In the genomic region with DNA sequence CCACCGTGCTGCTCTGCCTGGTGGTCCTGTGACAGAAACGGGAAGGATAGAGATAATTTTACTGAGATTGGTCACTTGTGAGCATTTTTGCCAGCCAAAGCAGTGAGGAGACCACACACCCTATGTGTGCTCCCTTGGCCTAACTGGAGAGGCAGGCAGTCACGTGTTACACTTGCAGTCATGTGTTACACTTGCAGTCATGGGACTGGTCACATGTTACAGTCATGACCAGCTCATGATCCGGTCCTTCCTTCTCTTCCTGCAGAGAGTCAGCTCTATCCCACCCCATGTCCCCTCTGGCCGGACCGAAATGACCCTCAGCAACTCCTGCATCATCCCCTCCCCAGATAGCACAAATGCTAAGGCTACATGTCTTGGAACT, we compare ENCODE assay signal across 13 mouse cellular contexts. TPM values are rescaled to one million over a fixed set of nuclear protein-coding genes. Genes with fewer than 3 reads are reported as not detected.
A peak's percentile ranks its signal among the peaks of the same experiment; 100 is the strongest.
DNase-seq lines count a peak whose midpoint lies in the region; ATAC-seq and TF ChIP-seq lines count a peak whose summit lies in the region.
"Had no signal": no experiment of that assay in that cellular context is flagged by ENCODE, and none has a peak within 500 bp of the region (broad histone marks: within the 10 kb centered on the region; RNA-seq: fewer than 3 reads in every experiment).

No protein-coding gene starts in this region.

- H3K9ac ChIP-seq in MEL (ENCODE audit: control insufficient read depth, low read depth, low read length, poor library complexity, severe bottlenecking), result no peak overlapping the region; the same call in 1 of the 2 replicates
- H3K9ac ChIP-seq in liver, embryonic 16.5 days (ENCODE audit: low read depth, low read length), result no peak overlapping the region
- H3K9ac ChIP-seq: heart, embryonic 12.5 days had no signal

- H3K4me1 ChIP-seq in cerebellum, adult 2 months (ENCODE audit: control insufficient read depth, insufficient read depth, low read length), result peaks cover 39% of the 10 kb centered on the region
- peaks cover 4 to 14% of the 10 kb centered on the region in 2 experiments for H3K4me1 ChIP-seq in MEL (ENCODE audit: control insufficient read depth in 1 of 2, insufficient read depth in 2 of 2, low read length in 2 of 2)
- H3K4me1 ChIP-seq in liver, embryonic 16.5 days (ENCODE audit: control insufficient read depth, low read depth, low read length), result peaks cover 17% of the 10 kb centered on the region

- 53% methylated on average over 6 of the region's 6 CpGs for WGBS in cerebellum, adult 2 months
- WGBS in liver, embryonic 16.5 days (ENCODE audit: insufficient replicate concordance), result 65% methylated on average over 6 of the region's 6 CpGs

- TF ChIP-seq CTCF in cerebellum, adult 2 months (IDR thresholded peaks at IDR 0.05; ENCODE audit: borderline replicate concordance, insufficient read depth, low read depth, low read length), result no peak
- TF ChIP-seq CTCF in MEL (IDR thresholded peaks at IDR 0.05 in 2 of 3, conservative IDR thresholded peaks at IDR 0.05 in 1 of 3; ENCODE audit: control insufficient read depth in 1 of 3, insufficient read depth in 1 of 3, low read depth in 2 of 3, low read length in 3 of 3, poor library complexity in 1 of 3, severe bottlenecking in 1 of 3), result no peak

- H3K9me3 ChIP-seq in MEL (replicated peaks; ENCODE audit: insufficient read depth, low read length), result no peaks in the 10 kb centered on the region
- H3K9me3 ChIP-seq in liver, embryonic 16.5 days (replicated peaks; ENCODE audit: control insufficient read depth, low read length), result no peaks in the 10 kb centered on the region
- H3K9me3 ChIP-seq: heart, embryonic 12.5 days had no signal

- no peak for DNase-seq in cerebellum, adult 2 months
- no peak for DNase-seq in cerebellum, adult 11 months
- peak; percentile 60 for DNase-seq in layer of hippocampus, adult 9-11 months
- DNase-seq in layer of hippocampus, postnatal 25 days (ENCODE audit: extremely low spot score in 1 of 2, low spot score in 1 of 2), result no peak
- DNase-seq in MEL (ENCODE audit: low read depth, low spot score), result no peak
- DNase-seq in frontal cortex, postnatal 25 days (ENCODE audit: low spot score in 2 of 2), result no peak
- DNase-seq in gastrocnemius, adult 18-20 months (ENCODE audit: low spot score), result no peak
- DNase-seq: thymus, postnatal 14 days had no signal

- H3K4me2 ChIP-seq in liver, embryonic 16.5 days (ENCODE audit: low read depth, low read length), result no peak overlapping the region
- H3K4me2 ChIP-seq: heart, embryonic 12.5 days had no signal

- peaks cover 0 to 6% of the 10 kb centered on the region in 2 experiments; a peak in 2 of 4 replicates for H3K36me3 ChIP-seq in MEL (ENCODE audit: control insufficient read depth in 1 of 2, insufficient read depth in 2 of 2, low read length in 2 of 2)
- H3K36me3 ChIP-seq in liver, embryonic 16.5 days (ENCODE audit: control insufficient read depth, insufficient read depth), result no peaks in the 10 kb centered on the region
- H3K36me3 ChIP-seq: heart, embryonic 12.5 days had no signal

- TF ChIP-seq RAD21 in MEL (IDR thresholded peaks at IDR 0.05; ENCODE audit: low read depth, low read length), result no peak

- no peak for TF ChIP-seq POLR2A in cerebellum, adult 2 months (IDR thresholded peaks at IDR 0.05; ENCODE audit: borderline replicate concordance, insufficient read depth, low read length)
- no peak for TF ChIP-seq POLR2A in MEL (IDR thresholded peaks at IDR 0.05; ENCODE audit: control insufficient read depth in 1 of 2, insufficient read depth in 1 of 2, low read depth in 1 of 2, low read length in 2 of 2, poor library complexity in 1 of 2)

- no peak for TF ChIP-seq EP300 in MEL (IDR thresholded peaks at IDR 0.05; ENCODE audit: low read depth in 1 of 2, low read length in 2 of 2)

- H3K79me2 ChIP-seq in MEL (ENCODE audit: control insufficient read depth, insufficient read depth, low read length, poor library complexity), result no peaks in the 10 kb centered on the region

- 0 out of 2 replicates have a peak overlapping the region, but pooled peaks have one; percentile 0 for H3K27ac ChIP-seq in cerebellum, adult 2 months (ENCODE audit: insufficient read depth, low read length)
- H3K27ac ChIP-seq in MEL (ENCODE audit: control insufficient read depth, low read depth, low read length), result no peak overlapping the region
- H3K27ac ChIP-seq in liver, embryonic 16.5 days (ENCODE audit: low read length), result peak overlapping the region; percentile 18; the same call in 1 of the 2 replicates

- no peak overlapping the region for H3K4me3 ChIP-seq in cerebellum, adult 2 months (replicated peaks; ENCODE audit: insufficient read depth, low read depth, low read length)
- H3K4me3 ChIP-seq in MEL (ENCODE audit: control insufficient read depth in 1 of 2, insufficient read depth in 1 of 2, low read depth in 2 of 2, low read length in 2 of 2), result no peak overlapping the region
- no peak overlapping the region for H3K4me3 ChIP-seq in liver, embryonic 16.5 days (ENCODE audit: low read depth, low read length)
- H3K4me3 ChIP-seq: erythroblast, embryonic 14.5 days; heart, embryonic 12.5 days had no signal

- ATAC-seq in liver, embryonic 16.5 days (ENCODE audit: low read depth), result no peak
- ATAC-seq: hindbrain, embryonic 16.5 days had no signal

- H3K27me3 ChIP-seq in cerebellum, adult 2 months (ENCODE audit: control insufficient read depth, insufficient read depth, low read length), result no peaks in the 10 kb centered on the region
- H3K27me3 ChIP-seq in MEL (ENCODE audit: control insufficient read depth in 1 of 2, insufficient read depth in 2 of 2, low read length in 2 of 2), result peaks cover 0 to 3% of the 10 kb centered on the region in 2 experiments; a peak in 2 of 4 replicates
- H3K27me3 ChIP-seq in liver, embryonic 16.5 days (ENCODE audit: control insufficient read depth, insufficient read depth, low read depth, low read length), result no peaks in the 10 kb centered on the region
- H3K27me3 ChIP-seq: heart, embryonic 12.5 days had no signal

TF ChIP-seq in MEL, 35 proteins besides CTCF, POLR2A, EP300 and RAD21:
- peak; percentile 91 for TF ChIP-seq USF1 (IDR thresholded peaks at IDR 0.05; ENCODE audit: low read depth, low read length)
- TF ChIP-seq BHLHE40 (IDR thresholded peaks at IDR 0.05; ENCODE audit: borderline replicate concordance, low read depth, low read length), result peak; percentile 34; the same call in 1 of the 2 replicates
- peak; percentile 89 for TF ChIP-seq MAX (IDR thresholded peaks at IDR 0.05; ENCODE audit: low read length)
- TF ChIP-seq HCFC1 (IDR thresholded peaks at IDR 0.05; ENCODE audit: low read depth, low read length), result 0 out of 2 replicates have a peak, but pooled peaks have one; percentile 37
- no peak for TF ChIP-seq TBP (IDR thresholded peaks at IDR 0.05; ENCODE audit: low read depth, low read length)
- peak in 1 of 2 experiments; percentile 91; a peak in 2 of 4 replicates for TF ChIP-seq USF2 (IDR thresholded peaks at IDR 0.05; ENCODE audit: borderline replicate concordance in 1 of 2, insufficient read depth in 1 of 2, low read depth in 1 of 2, low read length in 2 of 2)
- no peak for TF ChIP-seq E2F4 (IDR thresholded peaks at IDR 0.05; ENCODE audit: borderline replicate concordance, low read depth, low read length)
- no peak for TF ChIP-seq UBTF (IDR thresholded peaks at IDR 0.05; ENCODE audit: borderline replicate concordance, insufficient read depth, low read depth, low read length)

RNA-seq across cellular contexts. Expression of gene Tha1, which starts 7.7 kb away (rescaled TPM):
- polyA plus RNA-seq in cerebellum, adult 2 months (2012; rRNA removed), result 11.5 and 12.4 TPM in 2 replicates
- 1 to 10 TPM; 4.2 TPM for total RNA-seq in layer of hippocampus, postnatal 25 days (2021)
- total RNA-seq in MEL (2012; rRNA removed), result 0.12 TPM in 1 of 2 replicates, not detected in the other
- not detected for polyA plus RNA-seq in MEL (2012; ENCODE audit: insufficient read depth in 1 of 2, insufficient read length in 2 of 2, low read depth in 1 of 2, low replicate concordance in 2 of 2, missing spikeins in 1 of 2)
- 1.3 and 2.6 TPM in 2 replicates for polyA plus RNA-seq in liver, embryonic 16.5 days (2015; fragmentation: Nextera tagmentation; extraction: Ambion mirVana)
- total RNA-seq in gastrocnemius, adult 18-20 months (2021), result 1 to 10 TPM; 3.6 to 4.3 TPM

RNA-seq across cellular contexts. Expression of gene Tmem235, which starts 20.4 kb away (rescaled TPM):
- 0.10 and 0.16 TPM in 2 replicates for polyA plus RNA-seq in cerebellum, adult 2 months (2012; rRNA removed)
- not detected for total RNA-seq in layer of hippocampus, postnatal 25 days (2021)
- 0.04 TPM in 1 of 2 replicates, not detected in the other for total RNA-seq in MEL (2012; rRNA removed)
- polyA plus RNA-seq in MEL (2012; ENCODE audit: insufficient read depth in 1 of 2, insufficient read length in 2 of 2, low read depth in 1 of 2, low replicate concordance in 2 of 2, missing spikeins in 1 of 2), result under 1 TPM in 1 of 2 experiments, not detected in 1; 0.04 TPM
- not detected in 2 replicates for polyA plus RNA-seq in liver, embryonic 16.5 days (2015; fragmentation: Nextera tagmentation; extraction: Ambion mirVana)
- not detected for total RNA-seq in gastrocnemius, adult 18-20 months (2021)
- total RNA-seq: common myeloid progenitor, adult 5-6 weeks had no signal
- polyA plus RNA-seq: erythroblast, embryonic 14.5 days; heart, embryonic 12.5 days had no signal

RNA-seq across cellular contexts. Expression of gene Birc5, which starts 31.9 kb away (rescaled TPM):
- 0.86 and 1.2 TPM in 2 replicates for polyA plus RNA-seq in cerebellum, adult 2 months (2012; rRNA removed)
- 1 to 10 TPM; 1.2 to 1.3 TPM for total RNA-seq in layer of hippocampus, postnatal 25 days (2021)
- total RNA-seq in MEL (2012; rRNA removed), result 242 and 244 TPM in 2 replicates
- polyA plus RNA-seq in MEL (2012; ENCODE audit: insufficient read depth in 1 of 2, insufficient read length in 2 of 2, low read depth in 1 of 2, low replicate concordance in 2 of 2, missing spikeins in 1 of 2), result 100 to 1,000 TPM in 1 of 2 experiments, not detected in 1; 214 TPM
- polyA plus RNA-seq in liver, embryonic 16.5 days (2015; fragmentation: Nextera tagmentation; extraction: Ambion mirVana), result 298 and 327 TPM in 2 replicates
- not detected for total RNA-seq in gastrocnemius, adult 18-20 months (2021)

RNA-seq across cellular contexts. Expression of gene Tk1, which starts 55.1 kb away (rescaled TPM):
- polyA plus RNA-seq in cerebellum, adult 2 months (2012; rRNA removed), result 0.78 and 1.2 TPM in 2 replicates
- total RNA-seq in layer of hippocampus, postnatal 25 days (2021), result 1 to 10 TPM; 1.1 TPM
- 171 and 172 TPM in 2 replicates for total RNA-seq in MEL (2012; rRNA removed)
- 100 to 1,000 TPM in 1 of 2 experiments, not detected in 1; 188 TPM for polyA plus RNA-seq in MEL (2012; ENCODE audit: insufficient read depth in 1 of 2, insufficient read length in 2 of 2, low read depth in 1 of 2, low replicate concordance in 2 of 2, missing spikeins in 1 of 2)
- 120 and 127 TPM in 2 replicates for polyA plus RNA-seq in liver, embryonic 16.5 days (2015; fragmentation: Nextera tagmentation; extraction: Ambion mirVana)
- 1 to 10 TPM; 3.0 to 4.7 TPM for total RNA-seq in gastrocnemius, adult 18-20 months (2021)

RNA-seq across cellular contexts. Expression of gene Afmid, which starts 55.2 kb away (rescaled TPM):
- 3.4 and 3.8 TPM in 2 replicates for polyA plus RNA-seq in cerebellum, adult 2 months (2012; rRNA removed)
- total RNA-seq in layer of hippocampus, postnatal 25 days (2021), result 1 to 10 TPM; 4.6 to 5.4 TPM
- 3.3 and 3.5 TPM in 2 replicates for total RNA-seq in MEL (2012; rRNA removed)
- 1 to 10 TPM in 1 of 2 experiments, not detected in 1; 3.8 TPM for polyA plus RNA-seq in MEL (2012; ENCODE audit: insufficient read depth in 1 of 2, insufficient read length in 2 of 2, low read depth in 1 of 2, low replicate concordance in 2 of 2, missing spikeins in 1 of 2)
- 14.6 and 15.4 TPM in 2 replicates for polyA plus RNA-seq in liver, embryonic 16.5 days (2015; fragmentation: Nextera tagmentation; extraction: Ambion mirVana)
- total RNA-seq in gastrocnemius, adult 18-20 months (2021), result 1 to 10 TPM; 2.8 to 4.5 TPM

Comparison
In these comparisons a context has a peak if more than half of its experiments do, and no peak if none do; other contexts are left out.
1. RNA of gene Birc5, which starts 31.9 kb away (total RNA-seq): 242 to 244 TPM in MEL; 1.2 to 1.3 TPM in layer of hippocampus, postnatal 25 days and not detected in gastrocnemius, adult 18-20 months; every median in the first group is over 100 times any median in the second.